Mouse (Mus musculus) inflammation-experienced regulatory T-cells (primary cell): ENCODE results near the gene Vmn1r21. TPM values are rescaled to one million over a fixed set of nuclear protein-coding genes. Genes with fewer than 3 reads are reported as not detected.

ENCODE experiments used
- polyA plus RNA-seq, 2 experiments: library from polyadenylated mRNA; unstranded; fragments of 100-300 nt; shearing (Covaris generic); gene quantifications; one replicate each; pipeline ENCODE4 v1.2.1; 2017

Vmn1r21 gene
- polyA plus RNA-seq: not detected

DNA sequence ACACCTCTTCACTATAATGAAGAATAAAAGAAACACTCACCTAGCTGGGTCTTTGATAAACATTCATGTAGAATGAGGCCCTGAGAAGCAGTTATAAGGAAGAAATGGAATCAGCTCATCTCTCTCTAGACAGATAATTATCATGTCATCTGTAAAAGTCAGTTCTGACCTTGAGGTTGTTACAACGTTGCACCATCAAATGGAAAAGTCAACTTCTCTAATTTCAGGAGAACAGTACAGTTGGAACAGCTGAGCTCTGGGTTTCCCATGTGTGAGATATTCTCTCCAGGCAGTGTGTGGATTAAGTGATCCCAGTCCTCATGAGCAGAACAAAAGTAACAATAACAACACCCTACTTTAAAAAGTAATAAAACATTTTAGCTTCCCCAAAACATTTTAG lies at the start of gene Vmn1r21:
Gene Vmn1r21, minus strand, starts transcription at position 58 of the 400 bp plus-strand sequence.

DNA sequence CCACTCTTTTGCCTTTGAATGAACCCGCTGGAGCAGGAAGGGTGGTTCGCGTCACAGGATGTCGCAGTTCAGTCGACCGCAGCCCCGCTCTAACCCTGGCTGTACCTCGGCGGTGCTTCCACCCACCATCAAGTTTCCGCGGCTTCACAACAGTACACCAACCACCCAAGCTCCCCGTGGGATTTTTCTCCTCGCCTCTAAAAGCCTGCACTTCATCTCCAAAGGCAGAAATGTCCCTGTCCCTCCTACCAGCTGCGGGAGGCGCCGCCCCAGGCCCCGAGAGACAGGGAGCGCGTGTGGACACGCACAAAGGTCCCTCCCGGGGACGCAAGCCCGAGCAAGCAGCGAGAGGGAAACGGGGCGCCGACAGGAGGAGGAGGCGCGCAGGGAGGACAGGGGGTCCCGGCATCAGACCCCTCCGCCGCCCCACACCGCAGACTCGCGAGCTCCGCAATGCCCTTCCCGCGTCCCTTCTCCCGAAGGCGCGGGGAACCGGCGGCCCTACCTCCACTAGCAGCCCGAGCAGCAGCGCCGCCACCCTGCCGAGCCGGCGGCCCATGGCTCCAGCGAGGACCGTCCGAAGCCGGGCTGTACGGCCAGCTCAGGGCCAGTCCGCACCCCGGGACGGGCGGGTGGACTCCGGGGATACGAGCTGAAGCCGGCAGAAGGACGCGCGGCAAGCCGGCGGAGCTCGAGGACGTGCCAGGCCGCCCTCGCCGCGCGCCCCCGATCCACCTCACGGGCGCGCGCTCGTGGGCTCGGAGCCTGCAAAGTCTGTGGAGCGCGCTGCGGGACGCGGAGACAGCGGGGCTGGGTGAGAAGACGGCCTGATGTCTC lies 25.5 kb downstream of the Vmn1r21 start, which contains the start of gene Vopp1:
Gene Vopp1, minus strand, starts transcription at position 738 of the 837 bp plus-strand sequence.

Other genes with a start within 250 kb of the Vmn1r21 start
- gene Pyurf, start 158.3 kb downstream of the Vmn1r21 start, polyA plus RNA-seq: 10 to 100 TPM in 1 of 2 experiments, 1 to 10 TPM in 1; 5.2 to 10.3 TPM
- gene Lancl2, start 147.8 kb downstream of the Vmn1r21 start, polyA plus RNA-seq: 1 to 10 TPM; 3.1 to 4.3 TPM
- 10 to 100 TPM; 27.9 to 29.1 TPM for gene Vopp1, start 25.2 kb downstream of the Vmn1r21 start, polyA plus RNA-seq
- under 1 TPM in 1 of 2 experiments, not detected in 1; 0.18 TPM for gene Vmn1r22, start 57.7 kb upstream of the Vmn1r21 start, polyA plus RNA-seq
- not detected for gene Vmn1r23, start 76.5 kb upstream of the Vmn1r21 start, polyA plus RNA-seq
- gene Vmn1r24, start 111.2 kb upstream of the Vmn1r21 start, polyA plus RNA-seq: 1 to 10 TPM; 1.1 to 2.0 TPM
- under 1 TPM in 1 of 2 experiments, not detected in 1; 0.25 TPM for gene Vmn1r25, start 130.5 kb upstream of the Vmn1r21 start, polyA plus RNA-seq
- not detected for gene Vmn1r26, start 164.8 kb upstream of the Vmn1r21 start, polyA plus RNA-seq